Mouse (Mus musculus): ENCODE data around the gene Traf3ip3. TPM values are rescaled to one million over a fixed set of nuclear protein-coding genes. Genes with fewer than 3 reads are reported as not detected.

Traf3ip3 gene
- total and polyA plus RNA-seq, 3 experiments = 60.9 to 72.9 (median 68.8) TPM

DNA sequence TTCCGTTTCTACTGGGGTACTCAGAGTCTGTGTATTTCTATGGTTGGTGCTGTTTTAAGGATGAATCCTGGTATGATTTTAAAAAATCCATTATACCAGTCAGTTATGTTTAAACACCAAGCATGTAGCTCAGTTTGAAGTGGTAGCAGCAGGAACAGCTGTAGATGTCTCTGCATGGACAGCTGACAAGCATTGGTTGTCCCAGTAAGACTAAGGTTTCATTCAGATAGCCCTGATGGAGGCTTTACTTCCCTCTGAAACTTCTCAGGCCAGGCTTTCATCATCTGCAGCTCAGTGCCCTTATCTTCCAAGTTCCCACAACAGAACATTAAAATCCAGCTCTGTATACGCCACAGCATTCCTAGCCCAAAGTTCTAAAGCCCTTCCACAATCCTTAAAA is 31.2 kb upstream of the Traf3ip3 start:
- H3K79me2 ChIP-seq (replicated peaks; ENCODE audit: control insufficient read depth, extremely low read depth, insufficient read depth, poor library complexity, severe bottlenecking) = no peaks in the 10 kb centered on the region
- in situ Hi-C loops (cut with MboI; ENCODE audit: low pct_ligation_motif_present, low pct_unique_long_range_greater_than_20kb, low sequenced_read_pairs) = no loop called here
- H3K4me2 ChIP-seq (ENCODE audit: insufficient read depth, low read depth, poor library complexity, severe bottlenecking) = no peak overlapping the region
- H3K36me3 ChIP-seq (replicated peaks in 1 of 2; ENCODE audit: control insufficient read depth in 1 of 2, insufficient read depth in 1 of 2, low read length in 1 of 2) = peaks cover 0 to 16% of the 10 kb centered on the region in 2 experiments
- DNase-seq (ENCODE audit: extremely low read depth) = no peak
- H3K27ac ChIP-seq (ENCODE audit: insufficient read depth, low read depth) = no peak overlapping the region
- no peak for TF ChIP-seq MYC (IDR thresholded peaks at IDR 0.05; ENCODE audit: low read depth, low read length)
- TF ChIP-seq CTCF (conservative IDR thresholded peaks at IDR 0.05 in 1 of 2, IDR thresholded peaks at IDR 0.05 in 1 of 2; ENCODE audit: low read depth in 2 of 2, low read length in 2 of 2) = no peak
- no peak for TF ChIP-seq ZNF384 (IDR thresholded peaks at IDR 0.05; ENCODE audit: low read depth, low read length)
- TF ChIP-seq SMC3 (IDR thresholded peaks at IDR 0.05; ENCODE audit: low read depth, low read length) = no peak
- TF ChIP-seq TCF12 (IDR thresholded peaks at IDR 0.05; ENCODE audit: low read depth, low read length) = no peak
- TF ChIP-seq USF2 (conservative IDR thresholded peaks at IDR 0.05; ENCODE audit: low read depth, low read length) = no peak
- TF ChIP-seq POLR2AphosphoS2 (IDR thresholded peaks at IDR 0.05; ENCODE audit: low read depth, low read length) = no peak
- no peak for TF ChIP-seq UBTF (IDR thresholded peaks at IDR 0.05; ENCODE audit: low read depth, low read length)
- no peak for TF ChIP-seq ELF1 (IDR thresholded peaks at IDR 0.05; ENCODE audit: low read depth, low read length)
- TF ChIP-seq IRF4 (IDR thresholded peaks at IDR 0.05; ENCODE audit: low read depth, low read length) = no peak
- no peak for TF ChIP-seq RAD21 (IDR thresholded peaks at IDR 0.05; ENCODE audit: low read depth, low read length)
- TF ChIP-seq NRF1 (IDR thresholded peaks at IDR 0.05; ENCODE audit: low read depth, low read length) = no peak
- no peaks in the 10 kb centered on the region for H3K9me3 ChIP-seq (replicated peaks; ENCODE audit: low read length)
- peaks cover 11 to 59% of the 10 kb centered on the region in 2 experiments for H3K4me1 ChIP-seq (ENCODE audit: control insufficient read depth in 1 of 2, insufficient read depth in 2 of 2)
- H3K27me3 ChIP-seq (replicated peaks) = no peaks in the 10 kb centered on the region
- H3K9ac ChIP-seq (ENCODE audit: insufficient read depth, low read depth) = no peak overlapping the region
- no peak overlapping the region for H3K4me3 ChIP-seq (replicated peaks in 1 of 3; ENCODE audit: low read depth in 2 of 3, low read length in 2 of 3, poor library complexity in 1 of 3)
- dilution Hi-C loops (cut with MboI; ENCODE audit: extremely low pct_ligation_motif_present, extremely low pct_unique_long_range_greater_than_20kb, low sequenced_read_pairs) = no loop called here

GRCm38 (mm10) chr1:193230935-193231334 is 29.4 kb upstream of the Traf3ip3 start:
- H3K9ac ChIP-seq (ENCODE audit: insufficient read depth, low read depth) = no peak overlapping the region
- peaks cover 0 to 32% of the 10 kb centered on the region in 2 experiments for H3K36me3 ChIP-seq (replicated peaks in 1 of 2; ENCODE audit: control insufficient read depth in 1 of 2, insufficient read depth in 1 of 2, low read length in 1 of 2)
- H3K4me2 ChIP-seq (ENCODE audit: insufficient read depth, low read depth, poor library complexity, severe bottlenecking) = no peak overlapping the region
- DNase-seq (ENCODE audit: extremely low read depth) = no peak
- no peaks in the 10 kb centered on the region for H3K27me3 ChIP-seq (replicated peaks)
- H3K9me3 ChIP-seq (replicated peaks; ENCODE audit: low read length) = no peaks in the 10 kb centered on the region
- TF ChIP-seq USF1 (IDR thresholded peaks at IDR 0.05; ENCODE audit: low read depth, low read length) = no peak
- TF ChIP-seq POLR2AphosphoS2 (IDR thresholded peaks at IDR 0.05; ENCODE audit: low read depth, low read length) = no peak
- no peak for TF ChIP-seq HCFC1 (IDR thresholded peaks at IDR 0.05; ENCODE audit: low read depth, low read length)
- TF ChIP-seq MAZ (IDR thresholded peaks at IDR 0.05; ENCODE audit: low read depth, low read length) = no peak
- TF ChIP-seq NELFE (IDR thresholded peaks at IDR 0.05; ENCODE audit: low read depth, low read length) = no peak
- TF ChIP-seq NRF1 (IDR thresholded peaks at IDR 0.05; ENCODE audit: low read depth, low read length) = no peak
- TF ChIP-seq GABPA (IDR thresholded peaks at IDR 0.05; ENCODE audit: insufficient replicate concordance, low read depth, low read length) = no peak
- no peak for TF ChIP-seq TBP (conservative IDR thresholded peaks at IDR 0.05; ENCODE audit: low read depth, low read length)
- TF ChIP-seq ZC3H11A (IDR thresholded peaks at IDR 0.05; ENCODE audit: low read depth, low read length) = no peak
- no peak for TF ChIP-seq E2F4 (IDR thresholded peaks at IDR 0.05; ENCODE audit: insufficient replicate concordance, low read depth, low read length)
- TF ChIP-seq ZNF384 (IDR thresholded peaks at IDR 0.05; ENCODE audit: low read depth, low read length) = no peak
- no peak for TF ChIP-seq TCF12 (IDR thresholded peaks at IDR 0.05; ENCODE audit: low read depth, low read length)
- TF ChIP-seq JUN (IDR thresholded peaks at IDR 0.05; ENCODE audit: insufficient read depth, low read depth, low read length) = no peak
- no peak for TF ChIP-seq PAX5 (IDR thresholded peaks at IDR 0.05; ENCODE audit: low read length)
- TF ChIP-seq ETS1 (conservative IDR thresholded peaks at IDR 0.05; ENCODE audit: low read depth, low read length) = no peak
- TF ChIP-seq MAFK (IDR thresholded peaks at IDR 0.05; ENCODE audit: insufficient replicate concordance, low read length) = no peak
- TF ChIP-seq JUND (conservative IDR thresholded peaks at IDR 0.05; ENCODE audit: low read depth, low read length) = no peak
- TF ChIP-seq UBTF (IDR thresholded peaks at IDR 0.05; ENCODE audit: low read depth, low read length) = no peak
- no peak for TF ChIP-seq RAD21 (IDR thresholded peaks at IDR 0.05; ENCODE audit: low read depth, low read length)
- TF ChIP-seq MAX (IDR thresholded peaks at IDR 0.05; ENCODE audit: low read length) = no peak
- in situ Hi-C loops (cut with MboI; ENCODE audit: low pct_ligation_motif_present, low pct_unique_long_range_greater_than_20kb, low sequenced_read_pairs) = no loop called here
- no peak overlapping the region for H3K27ac ChIP-seq (ENCODE audit: insufficient read depth, low read depth)
- no peaks in the 10 kb centered on the region for H3K79me2 ChIP-seq (replicated peaks; ENCODE audit: control insufficient read depth, extremely low read depth, insufficient read depth, poor library complexity, severe bottlenecking)
- H3K4me1 ChIP-seq (ENCODE audit: control insufficient read depth in 1 of 2, insufficient read depth in 2 of 2) = peaks cover 11 to 67% of the 10 kb centered on the region in 2 experiments
- H3K4me3 ChIP-seq (replicated peaks in 1 of 3; ENCODE audit: low read depth in 2 of 3, low read length in 2 of 3, poor library complexity in 1 of 3) = no peak overlapping the region
- dilution Hi-C loops (cut with MboI; ENCODE audit: extremely low pct_ligation_motif_present, extremely low pct_unique_long_range_greater_than_20kb, low sequenced_read_pairs) = no loop called here
